Mouse (Mus musculus): ENCODE measurements at regions not wholly inside any gene's neighbourhood (a gene's known extent, or its start where the extent isn't known, plus 50 kb on each side); places are given as distances from the start of the nearest gene placed in this dataset.

GRCm38 (mm10) chr7:129096374-129097069 is 160.3 kb upstream of the Plpp4 start:
- no peak for TF ChIP-seq EP300 (IDR thresholded peaks at IDR 0.05)
- no peak for TF ChIP-seq CTCF (IDR thresholded peaks at IDR 0.05)

Data from lung, postnatal 0 days (tissue).